Mouse (Mus musculus): ENCODE results near the gene Drd5.

DNA sequence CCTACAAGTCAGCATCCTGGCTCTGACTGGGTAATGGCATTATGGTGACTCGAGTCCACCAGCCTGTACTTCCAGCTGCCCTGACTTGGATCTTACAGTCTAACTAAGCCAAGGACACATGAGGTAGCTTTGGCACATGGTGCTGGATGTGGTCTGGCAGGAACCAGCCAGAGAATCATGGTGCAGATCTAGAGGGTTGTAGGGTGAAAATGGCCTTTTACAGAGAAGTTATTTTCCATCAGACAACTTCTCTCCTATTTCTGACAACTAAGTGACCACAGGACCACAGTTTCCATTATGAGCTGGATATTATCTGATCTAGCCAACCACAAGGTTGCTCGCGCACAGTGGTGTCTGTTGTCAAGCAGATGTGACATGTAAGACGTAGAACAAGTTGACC, 45.3 kb upstream of the Drd5 start:
- no peak for TF ChIP-seq CTCF (IDR thresholded peaks at IDR 0.05; ENCODE audit: low read depth)
- TF ChIP-seq EP300 (IDR thresholded peaks at IDR 0.05; ENCODE audit: low read depth): no peak

Measured in liver, embryonic 14.5 days (tissue).